Mouse (Mus musculus): Measurements from ENCODE around the gene Abhd14a.
A peak's percentile ranks its signal among the peaks of the same experiment; 100 is the strongest.
"Not testable (repeated sequence)": the region's sequence is repeated elsewhere in the genome, so short reads cannot be mapped to it uniquely, and the experiment has no call there.

Gene Abhd14a

GRCm38 (mm10) chr9:106447348-106447747, at the start of gene Abhd14a, which contains the start of gene Abhd14b:
Gene Abhd14a, minus strand, starts transcription at chr9:106447678.
Gene Abhd14b, plus strand, starts transcription at chr9:106447459.
- peak; percentile 98 for DNase-seq

DNA sequence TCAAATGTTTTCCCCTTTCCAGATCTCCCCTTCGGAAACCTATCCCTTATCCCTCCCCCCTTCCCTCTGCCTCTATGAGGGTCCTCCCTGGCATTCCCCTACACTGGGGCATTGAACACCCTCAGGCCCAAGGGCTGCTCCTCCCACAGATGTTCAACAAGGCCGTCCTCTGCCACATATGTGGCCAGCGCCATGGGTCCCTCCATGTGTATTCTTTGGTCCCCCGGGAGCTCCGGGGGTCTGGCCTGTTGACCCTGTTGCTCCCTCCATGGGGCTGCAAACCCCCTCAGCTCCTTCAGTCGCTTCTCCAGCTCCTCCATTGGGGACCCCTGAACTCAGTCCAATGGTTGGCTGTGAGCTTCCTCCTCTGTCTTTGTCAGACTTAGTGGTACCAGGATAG, 40.1 kb upstream of the Abhd14a start:
- not testable (repeated sequence) for DNase-seq

DNA sequence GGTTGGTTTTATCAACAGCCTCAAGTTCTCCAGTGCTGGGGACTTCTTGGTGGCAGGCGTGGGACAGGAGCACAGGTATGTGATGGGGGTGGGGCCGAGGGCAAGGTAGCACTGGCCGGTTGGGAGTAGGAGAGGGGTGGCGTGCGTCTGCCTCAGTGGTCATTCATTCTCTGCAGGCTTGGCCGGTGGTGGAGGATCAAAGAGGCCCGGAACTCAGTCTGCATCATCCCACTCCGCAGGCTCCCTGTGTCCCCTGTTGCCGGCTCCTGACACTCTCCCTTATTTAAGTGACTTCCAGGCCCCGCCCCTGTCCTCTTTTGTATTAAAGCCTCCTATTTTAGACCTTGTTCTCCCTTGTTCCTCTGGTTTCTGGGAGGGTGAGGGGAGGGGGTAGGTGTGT, 37.6 kb upstream of the Abhd14a start:
- no peak for DNase-seq

- no peak for DNase-seq
Observed at GRCm38 (mm10) chr9:106483606-106484005, 36.1 kb upstream of the Abhd14a start.

DNA sequence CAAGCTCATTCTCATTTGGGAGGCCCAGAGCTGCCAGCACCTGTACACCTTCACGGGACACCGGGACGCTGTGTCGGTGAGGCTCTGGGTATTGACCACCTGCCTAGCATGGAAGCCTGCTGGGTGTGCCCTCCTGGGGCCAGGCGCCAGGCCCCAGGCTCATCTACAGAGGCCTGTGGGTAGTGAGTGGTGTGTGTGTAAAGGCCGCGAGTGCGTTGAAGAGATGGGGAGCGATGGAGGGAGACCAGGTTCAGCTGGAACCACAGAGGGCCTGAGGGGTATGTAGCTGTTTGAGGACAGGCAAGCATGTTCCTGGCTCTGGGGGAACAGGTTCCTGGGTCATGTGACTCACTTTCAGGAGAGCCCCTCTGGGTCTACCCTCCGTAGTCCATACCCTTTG, 35.7 kb upstream of the Abhd14a start:
- DNase-seq, result no peak

GRCm38 (mm10) chr9:106482578-106483115, 35.2 kb upstream of the Abhd14a start:
- DNase-seq, result no peak

DNA sequence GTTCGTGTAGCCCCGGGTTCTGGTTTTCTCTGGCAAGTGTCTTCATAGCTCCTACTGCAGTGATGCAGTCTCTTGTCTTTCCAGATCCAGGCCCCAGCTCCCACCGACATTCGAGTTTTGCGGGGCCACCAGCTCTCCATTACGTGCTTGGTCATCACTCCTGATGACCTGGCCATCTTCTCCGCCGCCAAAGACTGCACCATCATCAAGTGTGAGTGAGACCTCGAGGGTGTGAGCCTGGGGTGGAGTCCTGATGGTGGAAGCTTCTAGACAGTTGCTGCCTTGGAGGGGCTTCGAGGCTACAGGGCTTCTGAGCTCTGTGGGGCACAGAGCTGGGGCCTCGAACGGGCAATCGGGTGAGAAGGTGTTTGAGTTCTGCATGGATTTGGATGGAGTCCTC, 34.2 kb upstream of the Abhd14a start:
- no peak for DNase-seq

DNA sequence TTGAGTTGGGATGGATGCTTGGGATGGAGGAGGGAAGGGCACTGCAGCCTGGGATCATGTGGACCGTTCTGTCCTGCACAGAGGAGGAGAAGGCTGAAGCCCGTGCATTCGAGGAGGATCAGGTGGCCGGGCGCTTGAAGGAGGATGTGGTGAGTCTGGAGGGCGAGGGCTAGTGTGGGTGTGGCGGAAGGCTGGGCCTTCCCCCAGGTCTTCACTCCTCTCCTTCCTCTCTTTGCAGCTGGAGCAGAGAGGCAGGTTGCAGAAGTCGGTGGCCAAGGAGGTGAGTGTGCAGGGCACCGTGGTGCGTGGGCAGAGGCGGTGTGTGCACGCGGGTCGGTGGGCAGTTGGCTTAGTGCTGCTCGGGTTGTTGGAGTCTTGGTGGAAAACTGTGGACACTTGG, 33.6 kb upstream of the Abhd14a start:
- DNase-seq, result no peak

DNA sequence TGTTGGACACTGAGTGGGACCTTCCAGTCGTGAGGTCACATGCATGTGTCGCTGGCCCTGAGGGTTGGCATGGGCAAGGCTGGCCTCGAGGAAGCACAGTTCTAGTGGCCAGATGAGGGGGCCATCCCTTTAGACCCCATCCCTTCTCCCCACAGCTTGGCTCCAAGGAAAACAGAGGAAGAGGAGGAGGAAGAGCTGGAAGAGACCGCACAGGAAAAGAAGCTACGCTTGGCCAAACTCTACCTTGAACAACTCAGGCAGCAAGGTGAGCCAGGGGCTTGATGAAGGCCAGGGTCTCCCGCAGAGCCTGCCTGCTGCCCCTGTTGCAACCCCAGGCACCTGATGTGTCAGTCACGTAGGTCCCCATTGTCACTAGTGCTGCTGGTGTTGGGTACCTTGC, 33.1 kb upstream of the Abhd14a start:
- no peak for DNase-seq

GRCm38 (mm10) chr9:106478101-106478500, 30.6 kb upstream of the Abhd14a start:
- no peak for DNase-seq

DNA sequence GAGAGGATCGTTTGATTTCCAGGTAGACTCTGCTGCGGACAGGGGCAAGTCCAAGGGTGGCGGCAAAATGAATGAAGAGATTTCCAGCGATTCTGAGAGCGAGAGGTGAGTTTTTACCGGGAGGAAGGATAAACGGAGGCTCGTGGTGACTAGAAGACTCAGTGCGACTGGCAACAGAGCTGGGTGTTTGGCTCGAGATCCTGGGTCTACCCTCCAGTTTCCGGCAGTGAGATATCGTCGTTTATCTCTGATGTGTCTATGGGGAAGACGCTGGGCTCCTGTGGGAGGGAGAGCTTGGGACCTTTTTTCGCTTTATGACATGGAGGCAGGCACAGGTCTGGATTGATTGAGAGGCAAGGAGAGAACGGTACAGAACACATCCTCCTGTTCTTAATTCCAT, 30.2 kb upstream of the Abhd14a start:
- DNase-seq, result no peak

DNA sequence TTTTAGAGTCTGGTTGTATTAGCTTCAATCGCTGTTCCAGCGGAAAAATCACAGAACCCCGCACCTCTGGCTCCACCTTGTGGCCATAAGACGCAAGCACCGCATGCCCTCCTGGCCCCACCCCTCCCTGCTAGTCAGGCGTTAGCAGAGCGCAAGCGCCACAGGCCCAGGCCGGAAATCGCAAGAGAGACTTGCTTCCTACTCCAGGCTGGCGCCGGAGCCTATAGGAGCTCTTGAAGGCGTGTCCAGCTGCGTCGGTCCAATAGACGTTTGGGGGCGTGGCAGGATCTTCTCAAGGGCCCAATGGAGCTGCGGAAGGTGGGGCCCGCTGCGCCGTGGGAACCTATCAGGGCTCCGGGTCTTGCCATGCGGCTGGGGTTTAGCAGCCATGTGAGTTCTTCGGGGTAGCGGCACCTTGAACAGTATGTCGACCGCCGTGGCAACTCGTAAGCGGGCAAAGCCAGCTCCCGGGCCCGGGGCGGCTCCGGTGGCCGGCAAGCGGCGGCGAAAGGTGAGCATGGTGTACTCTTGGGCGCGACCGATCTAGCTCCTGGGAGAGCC, 29.5 kb upstream of the Abhd14a start, which contains the start of gene Parp3:
Gene Parp3 (minus strand): TSS at position 26 of the 561 bp plus-strand sequence.
- DNase-seq, result peak; percentile 100

GRCm38 (mm10) chr9:106476002-106476923, 28.8 kb upstream of the Abhd14a start:
- peak; percentile 84 for DNase-seq

DNA sequence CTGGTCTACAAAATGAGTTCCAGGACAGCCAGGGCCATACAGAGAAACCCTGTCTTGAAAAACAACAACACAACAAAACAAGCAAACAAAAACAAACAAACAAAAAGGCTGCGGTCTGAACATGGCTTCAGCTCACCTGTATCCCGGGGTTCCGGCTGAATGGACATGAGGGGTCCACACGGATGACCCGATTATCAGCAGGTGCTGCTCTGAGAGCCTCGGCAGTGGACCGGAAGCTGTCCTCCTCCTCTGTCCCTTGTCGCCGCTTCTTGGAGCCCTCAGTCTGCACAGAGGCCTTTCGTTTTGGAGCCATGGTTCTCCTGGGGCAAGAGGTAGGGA, 28.2 kb upstream of the Abhd14a start, which contains the start of gene Rrp9:
Gene Rrp9 (plus strand): TSS at position 301 of the 339 bp plus-strand sequence.
- no peak for DNase-seq

- DNase-seq, result peak; percentile 60
Observed at GRCm38 (mm10) chr9:106475046-106475445, 27.6 kb upstream of the Abhd14a start.

- DNase-seq, result peak; percentile 74
Observed at GRCm38 (mm10) chr9:106474456-106474855, 27.0 kb upstream of the Abhd14a start.

DNA sequence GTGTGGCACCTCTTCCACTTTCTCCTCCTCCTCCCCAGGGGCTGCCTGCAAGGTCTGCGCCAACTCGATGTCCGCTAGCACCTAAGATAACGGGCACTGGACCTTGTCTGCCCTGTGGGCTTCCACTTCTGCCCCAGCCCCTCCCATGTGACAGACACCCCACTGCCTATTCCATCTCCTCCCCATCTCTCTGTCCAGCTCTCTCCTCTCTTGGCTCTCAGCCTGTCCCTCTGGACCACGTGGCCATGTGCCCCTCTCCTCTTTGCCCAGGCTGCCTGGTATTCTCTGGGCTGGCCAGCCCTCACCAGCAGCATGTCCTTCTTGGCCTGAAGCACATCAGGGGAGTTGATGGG, 26.3 kb upstream of the Abhd14a start:
- DNase-seq, result no peak

DNA sequence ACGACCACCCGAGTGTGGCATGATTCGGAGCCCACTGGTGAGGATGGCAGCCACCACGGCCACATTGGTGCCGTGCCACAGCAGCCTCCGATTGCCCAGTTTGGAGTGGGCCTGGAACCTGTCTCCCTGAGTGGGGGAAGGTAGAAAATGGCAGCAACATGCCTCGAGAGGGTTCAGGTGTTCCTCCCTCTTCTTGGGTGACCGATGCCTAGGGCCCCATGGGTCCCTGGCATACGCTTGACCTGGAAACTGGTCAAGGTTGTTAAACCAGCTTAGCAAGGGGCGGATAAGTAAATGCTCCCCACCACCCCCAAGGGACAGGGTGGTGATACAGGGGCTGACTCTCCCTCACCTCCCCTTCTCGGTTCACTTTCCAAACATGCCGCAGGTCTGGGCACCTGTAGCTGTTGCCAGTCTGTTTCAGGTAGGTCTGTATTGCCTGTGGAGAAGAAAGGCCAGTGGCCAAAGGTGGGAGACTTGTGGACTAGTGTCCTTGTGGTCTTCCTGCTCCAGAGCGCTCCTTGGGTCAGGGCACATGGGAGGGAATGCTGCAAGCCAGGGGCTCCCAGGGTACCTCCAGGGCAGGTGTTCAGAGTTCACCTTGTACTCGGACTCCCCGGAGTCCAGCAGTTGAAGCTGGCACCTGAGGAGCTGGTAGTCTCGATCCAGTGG, 25.7 kb upstream of the Abhd14a start:
- no peak for DNase-seq

GRCm38 (mm10) chr9:106472321-106472720, 24.8 kb upstream of the Abhd14a start:
- no peak for DNase-seq

DNA sequence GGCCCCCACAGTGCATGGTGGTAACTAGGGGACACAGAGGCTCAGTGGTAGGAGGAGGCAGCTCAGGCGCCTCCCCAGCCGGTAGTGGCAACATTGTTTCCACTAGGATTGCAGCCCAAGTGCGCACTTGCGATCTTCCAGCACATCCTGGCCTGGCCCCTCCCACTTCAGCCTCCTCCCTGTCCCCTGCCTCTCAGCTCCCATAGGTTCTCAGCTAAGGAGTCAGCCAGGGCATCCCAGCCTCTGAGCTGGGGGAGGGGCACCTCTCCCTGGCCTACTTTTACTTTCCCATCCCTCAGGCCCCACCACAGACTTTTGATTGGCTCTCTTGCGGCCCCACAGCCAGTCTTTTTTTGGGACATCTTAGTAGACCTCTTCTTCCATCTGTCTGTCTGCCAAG, 24.4 kb upstream of the Abhd14a start:
- DNase-seq, result peak; percentile 78

DNA sequence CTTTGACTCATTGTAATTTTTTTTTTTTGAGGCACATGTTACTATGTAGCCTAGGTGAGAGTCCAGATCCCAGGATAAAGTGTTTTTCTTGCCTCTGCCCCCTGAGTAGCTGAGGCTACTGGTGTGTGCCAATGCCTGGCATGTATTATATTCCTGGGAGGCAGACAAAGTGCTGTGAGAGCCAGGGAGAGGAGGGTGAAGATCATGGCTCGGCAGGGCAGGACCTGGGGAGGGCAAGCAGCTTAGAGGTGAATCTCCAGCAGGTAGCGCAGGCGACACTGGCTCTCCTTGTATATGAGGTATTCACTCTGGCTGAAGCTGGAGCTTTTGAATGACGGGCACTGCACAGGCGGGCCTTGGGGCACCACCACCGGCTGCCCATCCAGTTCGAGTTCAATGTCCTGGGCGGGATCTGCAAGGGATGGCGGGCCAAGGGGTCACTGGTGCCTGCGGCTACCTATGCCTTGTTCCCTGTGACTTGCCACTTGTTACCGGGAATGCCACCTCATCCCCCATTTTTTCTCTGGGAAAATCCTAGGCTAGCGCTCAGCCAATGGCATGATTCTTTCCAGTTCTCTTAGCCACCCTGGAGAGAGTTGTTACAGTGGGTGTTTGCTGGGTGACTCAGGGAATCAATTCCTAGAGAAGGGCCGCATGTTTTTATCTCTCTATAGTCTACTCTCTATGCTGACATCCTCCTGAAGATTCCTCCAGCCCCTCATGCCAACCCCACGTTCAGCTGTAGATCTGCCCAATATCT, 23.7 kb upstream of the Abhd14a start:
- no peak for DNase-seq

GRCm38 (mm10) chr9:106469776-106470175, 22.3 kb upstream of the Abhd14a start:
- DNase-seq, result no peak

- no peak for DNase-seq
Observed at GRCm38 (mm10) chr9:106469317-106469716, 21.8 kb upstream of the Abhd14a start.

Measured in lung, postnatal 36 days (tissue).